Mouse (Mus musculus): ENCODE data around the gene Cuedc1. TPM values are rescaled to one million over a fixed set of nuclear protein-coding genes. Genes with fewer than 3 reads are reported as not detected.

Gene Cuedc1
- total RNA-seq, 2 experiments from 2014 or later: 31.4 to 31.7 TPM

DNA sequence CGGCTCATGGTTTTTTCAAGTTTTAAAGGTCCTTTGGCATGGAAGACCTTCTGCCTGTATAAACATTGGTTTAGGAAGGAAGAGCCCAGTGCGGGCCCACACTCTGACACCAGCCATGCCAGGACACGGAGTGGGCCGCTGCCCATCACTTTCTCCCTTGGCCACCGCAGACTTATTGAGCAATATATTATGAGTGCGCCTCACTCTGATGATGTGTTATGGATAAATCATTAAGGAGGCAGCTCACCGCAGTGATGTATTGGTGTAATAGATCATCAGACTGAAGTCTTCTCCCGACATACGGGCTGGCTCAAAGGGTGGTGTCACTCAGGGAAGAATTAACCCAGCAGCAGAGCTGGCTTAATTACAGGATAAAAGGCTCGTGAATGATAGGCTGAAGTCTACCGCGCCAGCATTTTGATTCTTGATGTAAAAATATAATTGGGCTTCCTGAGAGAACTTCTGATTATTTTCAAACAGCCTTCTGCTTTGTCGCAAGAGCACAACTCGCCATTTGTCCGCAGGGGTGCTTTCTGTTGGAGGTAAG, 124.1 kb downstream of the Cuedc1 start:
- TF ChIP-seq CTCF (IDR thresholded peaks at IDR 0.05): no peak
- no peak for DNase-seq (ENCODE audit: extremely low spot score in 1 of 2, low spot score in 2 of 2)
- intact Hi-C loops (cut with DNase I): no loop called here
- Histone ChIP-seq H3K27ac (no peak overlapping the region), H3K4me3 (no peak overlapping the region)

DNA sequence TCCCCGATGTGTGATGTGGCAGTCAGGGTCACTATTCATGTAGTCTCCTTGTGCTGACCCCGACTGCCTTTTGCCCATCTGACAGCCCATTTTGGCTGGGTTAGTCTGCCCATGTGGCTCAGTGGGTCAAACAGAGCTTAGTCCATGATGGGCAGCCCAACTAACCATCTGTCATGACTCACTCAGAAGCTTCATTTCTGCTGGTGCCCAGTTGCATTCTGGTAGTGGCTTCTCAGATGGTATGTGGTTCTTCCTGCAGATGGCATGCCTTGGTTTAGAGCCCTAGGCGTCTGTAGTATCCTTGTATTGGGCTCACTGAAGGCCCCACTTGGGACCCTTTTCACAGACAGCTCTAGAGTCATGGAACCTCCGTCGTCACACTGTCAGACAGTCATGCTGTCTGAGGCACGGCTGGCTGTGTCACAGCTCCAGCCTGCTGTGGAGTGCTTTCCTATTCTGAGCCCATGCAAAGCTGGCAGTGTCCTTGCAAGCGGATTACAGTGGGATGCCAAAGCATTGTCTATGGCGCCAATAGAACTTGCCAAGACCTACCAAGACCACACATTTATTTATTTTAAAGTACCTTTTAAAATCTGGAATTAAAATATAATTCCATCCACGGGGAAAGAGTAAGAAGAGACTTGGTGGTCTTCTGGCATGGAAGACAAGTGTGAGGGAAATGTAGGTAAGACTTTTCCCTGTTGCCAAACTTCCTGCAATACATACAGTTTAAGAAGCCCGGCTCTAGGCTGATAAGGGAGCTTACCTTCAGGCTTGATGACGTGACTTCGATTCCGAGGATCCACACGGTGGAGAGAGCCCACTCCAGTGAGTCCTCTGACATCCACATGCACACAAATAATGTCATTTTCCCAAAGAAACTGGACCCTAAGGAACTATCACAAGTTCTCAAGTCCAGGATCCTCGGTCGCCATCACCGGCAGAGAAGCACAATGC, 129.4 kb downstream of the Cuedc1 start:
- no peak for DNase-seq (ENCODE audit: extremely low spot score in 1 of 2, low spot score in 2 of 2)
- intact Hi-C loops (cut with DNase I): no loop called here
- TF ChIP-seq CTCF (IDR thresholded peaks at IDR 0.05): no peak
- H3K4me3 ChIP-seq: no peak overlapping the region
- H3K27ac ChIP-seq: no peak overlapping the region

DNA sequence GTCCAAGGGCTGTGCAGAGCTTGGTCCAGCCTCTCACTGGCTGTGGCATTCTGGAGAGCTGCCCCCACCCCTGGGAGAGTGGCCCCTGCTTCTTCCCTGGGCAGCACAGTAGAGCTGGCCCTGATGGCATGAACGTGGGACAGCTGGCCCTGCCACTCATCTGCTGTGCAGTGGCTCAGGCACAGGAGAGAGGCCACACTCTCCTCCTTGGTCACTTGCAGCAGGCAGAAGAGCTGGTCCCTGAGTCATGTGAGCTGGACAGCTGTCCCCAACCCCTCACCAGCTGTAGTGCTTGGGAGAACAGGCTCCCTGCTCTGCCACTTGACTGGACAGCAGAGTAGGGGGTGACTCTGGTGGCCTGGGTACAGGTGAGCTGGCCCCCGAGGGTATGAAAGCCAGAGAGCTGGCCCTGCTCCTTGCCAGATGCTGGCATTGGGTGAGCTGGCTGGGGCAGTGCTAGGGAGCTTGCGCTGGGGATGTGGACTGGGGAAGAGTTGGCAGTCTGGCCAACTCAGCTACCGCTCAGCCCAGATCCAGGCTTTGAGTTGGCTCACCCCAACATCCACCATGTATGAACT, 133.4 kb downstream of the Cuedc1 start:
- no peak overlapping the region for H3K27ac ChIP-seq

DNA sequence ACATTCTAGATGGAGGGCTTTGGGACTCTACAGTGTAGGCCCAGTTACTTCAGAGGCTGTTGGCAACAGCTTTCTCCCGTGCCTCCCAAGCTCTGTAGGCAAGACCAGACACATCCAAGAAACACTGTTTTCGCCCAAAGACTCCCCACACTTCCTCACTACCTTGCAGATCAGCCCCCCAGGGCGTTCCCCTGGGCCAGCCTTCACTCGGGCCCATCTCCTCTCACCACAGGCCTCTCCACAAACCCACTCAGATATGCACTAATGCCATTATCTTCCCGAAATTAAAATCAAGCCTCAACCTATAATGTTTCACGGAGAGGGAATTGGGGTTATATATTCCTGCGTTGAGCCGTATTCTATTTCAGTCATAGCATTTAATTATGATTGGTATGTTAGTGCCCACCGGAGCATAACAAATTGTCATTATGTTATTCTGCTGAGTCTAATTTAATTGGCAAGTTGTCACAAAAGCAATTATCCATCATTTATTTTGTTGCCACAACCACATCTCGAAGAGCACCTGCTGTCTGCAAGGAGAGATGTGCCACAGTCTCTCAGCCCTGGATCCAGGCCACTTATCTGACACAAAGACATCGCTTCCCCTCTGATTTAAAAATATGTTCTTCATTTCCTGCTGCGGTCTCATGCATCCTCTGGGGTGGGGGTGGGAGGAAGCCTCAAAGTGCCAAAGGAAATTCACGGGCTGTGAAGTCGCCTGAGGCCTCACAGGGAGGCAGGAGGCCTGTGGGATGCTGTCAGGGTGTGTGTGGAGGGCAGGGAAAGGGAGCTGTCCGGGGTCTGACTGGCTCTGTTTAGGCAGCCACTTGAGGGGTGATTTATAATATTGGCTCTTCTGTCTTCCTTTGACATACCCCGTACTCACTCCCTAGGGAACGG, 135.9 kb downstream of the Cuedc1 start:
- no peak for DNase-seq (ENCODE audit: extremely low spot score in 1 of 2, low spot score in 2 of 2)
- TF ChIP-seq CTCF (IDR thresholded peaks at IDR 0.05): no peak
- Histone ChIP-seq H3K27ac (no peak overlapping the region), H3K4me3 (no peak overlapping the region)
- intact Hi-C loops (cut with DNase I): no loop called here

More for the DNA sequence above, 133.4 kb downstream of the Cuedc1 start:
- no peak overlapping the region for H3K4me3 ChIP-seq
- intact Hi-C loops (cut with DNase I): no loop called here
- TF ChIP-seq CTCF (IDR thresholded peaks at IDR 0.05): no peak
- DNase-seq (ENCODE audit: extremely low spot score in 1 of 2, low spot score in 2 of 2): no peak

DNA sequence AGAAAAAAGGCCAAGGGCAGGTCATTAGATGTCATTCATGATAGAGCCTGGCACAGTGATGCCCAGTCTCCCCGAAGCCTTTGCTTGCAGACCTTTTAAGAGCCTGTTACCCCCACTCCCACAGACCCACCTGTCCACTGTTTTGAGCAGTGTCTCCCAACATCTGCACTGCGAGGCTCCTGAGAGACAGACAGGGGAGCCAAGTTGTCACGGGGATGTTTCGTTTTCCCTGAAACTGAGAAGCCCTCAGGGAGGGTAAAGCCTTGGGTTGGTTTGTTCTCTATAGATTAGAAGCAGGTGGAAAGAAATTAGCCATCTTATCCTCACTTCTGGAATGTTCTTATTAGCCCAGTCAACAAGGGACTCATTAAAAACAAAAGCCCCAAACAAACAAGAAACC, 136.9 kb downstream of the Cuedc1 start:
- H3K4me3 ChIP-seq: no peak overlapping the region
- intact Hi-C loops (cut with DNase I): no loop called here
- DNase-seq (ENCODE audit: extremely low spot score in 1 of 2, low spot score in 2 of 2): no peak
- no peak overlapping the region for H3K27ac ChIP-seq
- no peak for TF ChIP-seq CTCF (IDR thresholded peaks at IDR 0.05)

DNA sequence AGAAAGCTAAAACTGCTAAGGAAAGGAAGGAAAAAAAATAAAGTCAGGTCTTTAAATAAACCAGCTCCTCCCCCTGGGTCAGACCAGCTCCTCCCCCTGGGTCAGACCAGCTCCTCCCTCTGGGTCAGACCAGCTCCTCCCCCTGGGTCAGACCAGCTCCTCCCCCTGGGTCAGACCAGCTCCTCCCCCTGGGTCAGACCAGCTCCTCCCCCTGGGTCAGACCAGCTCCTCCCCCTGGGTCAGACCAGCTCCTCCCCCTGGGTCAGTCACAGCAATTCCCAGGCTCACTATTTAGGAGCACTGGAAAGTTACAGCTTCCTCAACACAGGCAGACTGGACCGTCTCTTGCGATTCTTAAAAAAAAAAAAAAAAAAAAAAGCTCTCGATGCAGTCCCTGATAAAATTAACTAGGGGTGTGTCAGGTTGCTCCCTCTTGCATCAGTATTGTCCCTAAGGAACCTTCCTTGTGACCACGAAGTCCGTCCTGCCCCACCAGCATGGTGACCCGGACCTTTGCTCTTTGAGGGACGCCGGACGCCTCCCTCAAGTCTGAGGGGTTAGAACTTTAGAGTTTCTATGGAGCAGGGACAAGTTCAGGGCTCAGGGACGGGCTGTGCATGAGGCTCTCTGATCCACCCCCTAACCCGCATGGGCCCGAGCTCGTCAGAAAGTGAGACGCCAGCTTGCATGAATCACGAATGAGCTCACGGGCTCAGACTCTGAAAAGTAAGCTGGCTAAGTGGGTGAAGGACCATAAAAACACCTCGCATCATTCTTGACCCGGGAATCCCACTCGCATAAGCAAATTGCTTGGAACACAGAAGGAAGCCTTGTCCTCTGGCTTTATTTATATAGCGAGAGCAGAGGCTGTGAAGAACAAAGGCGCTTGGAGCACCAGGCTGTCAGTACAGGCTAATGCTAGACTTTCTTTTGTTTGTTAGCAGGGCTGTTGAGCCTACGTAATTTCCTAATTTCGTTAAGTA, 137.7 kb downstream of the Cuedc1 start:
- peak in 1 of 2 experiments; percentile 24 for DNase-seq (ENCODE audit: extremely low spot score in 1 of 2, low spot score in 2 of 2)

DNA sequence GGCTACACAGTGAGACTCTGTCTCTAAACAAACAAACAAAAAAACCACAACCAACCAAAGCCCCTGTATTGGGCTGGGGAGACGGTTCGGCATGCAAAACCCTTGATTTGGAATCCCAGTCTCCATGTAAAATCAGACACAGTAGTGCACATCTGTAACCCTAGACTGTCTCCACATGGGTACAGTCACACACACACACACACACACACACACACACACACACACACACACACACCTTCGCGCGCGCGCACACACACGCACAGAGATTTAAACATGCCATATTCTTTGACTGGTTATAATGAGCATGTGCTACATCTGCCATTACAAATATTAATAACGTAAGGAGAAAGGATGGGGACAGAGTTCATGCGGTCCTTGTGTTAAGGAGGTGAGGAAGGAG, 142.4 kb downstream of the Cuedc1 start:
- no peak for TF ChIP-seq CTCF (IDR thresholded peaks at IDR 0.05)
- intact Hi-C loops (cut with DNase I): no loop called here
- DNase-seq (ENCODE audit: extremely low spot score in 1 of 2, low spot score in 2 of 2): no peak
- Histone ChIP-seq H3K27ac (no peak overlapping the region), H3K4me3 (no peak overlapping the region)

More for the DNA sequence above, 137.7 kb downstream of the Cuedc1 start:
- no peak overlapping the region for H3K4me3 ChIP-seq
- intact Hi-C loops (cut with DNase I): no loop called here
- TF ChIP-seq CTCF (IDR thresholded peaks at IDR 0.05): no peak
- peak overlapping the region; percentile 45; the same call in 1 of the 2 replicates for H3K27ac ChIP-seq

DNA sequence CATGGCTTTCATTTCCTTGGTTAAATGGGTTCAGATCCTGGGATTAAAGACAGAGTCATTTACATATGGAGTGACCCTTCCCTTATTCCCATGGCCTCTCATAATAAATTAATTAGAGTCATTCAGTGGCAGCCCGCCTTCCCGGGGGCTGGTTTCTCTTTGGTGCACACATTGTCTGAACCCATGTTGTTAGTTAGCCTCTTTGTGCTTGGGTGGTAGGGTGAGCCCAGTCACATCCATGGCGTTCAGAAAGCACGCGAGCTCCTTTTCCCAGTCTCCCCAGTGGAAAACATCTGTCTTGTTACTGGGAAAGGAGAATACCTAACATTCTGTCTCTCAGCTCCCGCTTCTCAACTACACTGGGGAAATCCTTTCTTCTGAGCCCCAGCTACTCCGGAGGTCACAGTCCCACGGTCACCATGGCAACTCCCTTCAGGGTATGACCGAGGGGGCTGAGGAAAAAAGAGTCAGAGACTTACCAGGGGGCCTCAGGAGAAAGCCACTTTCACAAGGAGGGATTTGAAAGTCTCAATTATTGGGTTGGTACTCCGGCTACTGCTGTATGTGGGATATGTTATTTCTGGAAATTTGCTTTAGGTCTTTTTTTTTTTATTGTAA, 143.0 kb downstream of the Cuedc1 start:
- no peak overlapping the region for H3K27ac ChIP-seq
- intact Hi-C loops (cut with DNase I): no loop called here
- TF ChIP-seq CTCF (IDR thresholded peaks at IDR 0.05): no peak

DNA sequence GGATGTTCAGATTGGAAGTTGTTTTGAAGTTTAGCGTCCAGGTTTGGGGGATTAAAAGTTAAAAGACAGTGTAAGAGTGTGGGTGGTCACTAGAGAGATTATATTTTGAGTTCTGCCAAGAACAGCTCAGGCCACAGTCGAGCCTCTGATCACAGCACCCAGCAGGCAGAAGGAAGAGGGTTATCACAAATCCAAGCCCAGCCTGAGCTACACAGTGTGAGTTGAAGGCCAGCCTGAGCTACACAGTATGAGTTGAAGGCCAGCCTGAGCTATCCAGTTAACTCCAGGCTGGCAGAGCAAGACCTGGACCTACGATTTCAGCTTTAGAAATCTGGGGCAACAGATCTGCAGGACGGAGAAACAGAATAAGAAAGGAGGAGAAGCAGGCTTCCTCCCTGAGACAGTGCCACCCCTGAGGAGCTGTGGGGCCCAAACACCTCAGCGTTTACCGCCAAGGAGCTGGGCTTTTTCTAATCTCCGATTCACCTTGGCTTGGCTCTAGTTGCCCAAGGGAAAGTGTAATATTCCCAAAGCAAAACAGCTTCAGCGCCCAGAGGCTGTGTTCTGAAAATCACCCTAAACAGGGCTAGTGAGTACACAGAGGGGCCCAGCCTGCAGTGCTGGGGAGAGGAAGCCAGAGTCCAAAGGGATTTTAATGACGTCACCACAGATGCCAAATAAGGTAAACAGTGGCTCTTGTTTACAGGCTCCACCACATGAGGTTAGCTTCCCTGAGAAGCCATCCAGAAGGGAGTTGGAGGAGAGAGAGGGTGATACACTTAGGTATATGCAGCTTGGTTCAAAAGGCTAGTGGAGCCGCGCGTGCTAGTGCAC, 143.8 kb downstream of the Cuedc1 start:
- DNase-seq (ENCODE audit: extremely low spot score in 1 of 2, low spot score in 2 of 2): no peak
- Histone ChIP-seq H3K4me3 (no peak overlapping the region), H3K27ac (no peak overlapping the region)
- no peak for TF ChIP-seq CTCF (IDR thresholded peaks at IDR 0.05)
- intact Hi-C loops (cut with DNase I): no loop called here

More for the DNA sequence above, 143.0 kb downstream of the Cuedc1 start:
- no peak for DNase-seq (ENCODE audit: extremely low spot score in 1 of 2, low spot score in 2 of 2)
- no peak overlapping the region for H3K4me3 ChIP-seq

Other genes with a start within 250 kb of the Cuedc1 start
- 1 to 10 TPM; 4.0 to 5.8 TPM for gene Mks1, start 244.8 kb upstream of the Cuedc1 start, total RNA-seq (2021)
- gene Epx, start 222.5 kb upstream of the Cuedc1 start, total RNA-seq (2021): under 1 TPM; 0.11 to 0.19 TPM
- gene Olfr462, start 205.8 kb upstream of the Cuedc1 start, total RNA-seq (2021): not detected
- gene Olfr463, start 200.7 kb upstream of the Cuedc1 start, total RNA-seq (2021): not detected
- 1 to 10 TPM; 2.0 to 2.7 TPM for gene Olfr464, start 177.1 kb upstream of the Cuedc1 start, total RNA-seq (2021)
- gene Dynll2, start 110.5 kb upstream of the Cuedc1 start, total RNA-seq (2021): 100 to 1,000 TPM; 578 to 608 TPM
- 100 to 1,000 TPM; 184 to 190 TPM for gene Srsf1, start 50.7 kb upstream of the Cuedc1 start, total RNA-seq (2021)
- 10 to 100 TPM; 27.8 to 28.3 TPM for gene Vezf1, start 29.8 kb upstream of the Cuedc1 start, total RNA-seq (2021)
- 10 to 100 TPM; 66.4 to 71.1 TPM for gene Mrps23, start 106.3 kb downstream of the Cuedc1 start, total RNA-seq (2021)
- gene Ccdc182, start 196.0 kb downstream of the Cuedc1 start, total RNA-seq (2021): not detected

All from left cerebral cortex, adult 2 months (tissue).